Mouse (Mus musculus) B cell, adult (primary cell): Measurements from ENCODE around the gene Adipoq. TPM values are rescaled to one million over a fixed set of nuclear protein-coding genes. Genes with fewer than 3 reads are reported as not detected.

Experiments used
- total RNA-seq: library from RNA; stranded (reverse); gene quantifications from 4 replicates; pipeline ENCODE4 v1.2.4, GENCODE M21; 2023; ENCODE audit not compliant: inconsistent age

Gene Adipoq
- not detected in 4 replicates for total RNA-seq

GRCm38 (mm10) chr16:23146280-23146679 is at the start of gene Adipoq:
Gene Adipoq (plus strand): TSS chr16:23146536.

DNA sequence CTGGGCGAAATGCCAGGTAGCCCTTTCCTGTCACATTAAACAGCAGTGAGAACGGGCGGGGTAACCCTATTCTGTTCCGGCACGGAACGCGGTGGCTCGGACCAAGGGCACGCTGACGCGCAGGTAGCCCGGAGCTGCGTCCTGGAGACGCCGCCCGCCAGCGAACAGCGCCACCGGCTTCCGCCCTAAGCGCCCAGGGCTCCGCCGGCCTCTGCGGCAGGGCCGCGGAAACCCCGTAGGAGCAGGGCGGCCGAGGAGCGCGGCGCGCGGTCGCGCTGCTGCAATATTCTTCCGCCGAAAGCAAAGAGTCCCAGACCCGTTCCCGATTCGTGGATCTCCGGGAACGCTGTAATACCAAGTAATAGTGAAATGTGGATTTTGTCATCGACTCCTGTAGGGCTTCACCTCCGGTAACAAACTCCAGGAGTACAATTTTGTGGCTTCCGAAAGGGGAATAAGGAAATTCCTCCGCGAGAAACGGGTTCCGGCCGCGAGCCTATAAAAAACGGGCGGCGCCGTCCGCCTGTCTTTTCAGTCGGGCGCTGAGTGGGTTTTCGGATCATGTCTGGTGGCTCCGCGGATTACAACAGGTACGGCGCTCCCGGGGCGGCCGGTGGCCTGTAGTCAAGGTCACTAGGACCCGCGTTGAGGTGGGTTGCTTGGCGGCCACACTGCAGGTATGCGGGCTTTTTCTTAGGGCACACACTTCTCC is 38.9 kb upstream of the Adipoq start, which contains the start of gene Eif4a2:
Eif4a2 (plus strand) TSS at position 214 of the 712 bp plus-strand sequence.

DNA sequence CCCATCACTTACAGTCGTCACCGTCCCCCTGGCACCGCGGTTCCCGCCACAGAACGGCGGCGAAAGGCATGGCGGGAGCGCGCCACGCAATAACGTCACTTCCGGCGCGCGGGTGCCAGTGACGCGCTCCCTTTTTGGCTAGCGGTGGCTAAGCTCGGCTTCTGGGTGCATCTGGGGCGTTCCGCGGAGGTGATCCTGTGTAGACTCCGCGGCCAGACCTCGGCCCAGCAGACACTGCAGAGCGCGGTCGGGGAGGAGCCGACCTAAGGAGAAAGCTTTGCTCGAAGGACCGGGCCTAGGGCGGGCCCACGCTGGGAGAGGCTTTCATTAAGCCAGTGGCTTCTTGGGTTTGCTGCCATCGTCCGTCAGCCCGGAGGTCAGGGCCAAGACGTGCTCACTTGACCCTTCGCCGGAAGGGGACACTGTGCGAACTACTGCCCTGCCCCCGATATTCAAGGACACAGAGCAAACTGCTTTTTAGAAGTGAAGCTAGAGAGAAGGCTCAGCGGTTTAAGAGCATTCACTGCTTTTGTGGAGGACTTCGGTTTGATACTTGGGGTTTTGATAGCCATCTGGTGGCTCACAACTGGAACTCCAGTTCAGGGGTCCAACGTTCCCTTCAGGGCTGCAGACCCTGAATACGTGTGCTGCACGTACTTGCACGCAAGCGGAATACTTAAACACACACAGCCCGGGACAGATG is 18.5 kb upstream of the Adipoq start, which contains the start of gene Rfc4:
Rfc4 (minus strand) TSS at position 65 of the 703 bp plus-strand sequence.

Other genes with a start within 250 kb of the Adipoq start
- not detected in 4 replicates for gene Fetub, start 228.2 kb upstream of the Adipoq start, total RNA-seq
- not detected in 4 replicates for gene Hrg, start 195.5 kb upstream of the Adipoq start, total RNA-seq
- gene Kng2, start 117.1 kb upstream of the Adipoq start, total RNA-seq = not detected in 4 replicates
- not detected in 4 replicates for gene Kng1, start 88.7 kb upstream of the Adipoq start, total RNA-seq
- gene Eif4a2, start 39.1 kb upstream of the Adipoq start, total RNA-seq = 1,189 to 1,229 TPM (median 1,224 TPM) in 4 replicates
- 8.4 to 14.2 TPM (median 10.3 TPM) in 4 replicates for gene Rfc4, start 18.8 kb upstream of the Adipoq start, total RNA-seq
- 123 to 161 TPM (median 148 TPM) in 4 replicates for gene St6gal1, start 78.2 kb downstream of the Adipoq start, total RNA-seq